Mouse (Mus musculus): ENCODE measurements around the gene Galnt2. TPM values are rescaled to one million over a fixed set of nuclear protein-coding genes. Genes with fewer than 3 reads are reported as not detected.
A peak's percentile ranks its signal among the peaks of the same experiment; 100 is the strongest.

Galnt2 gene
- polyA plus RNA-seq (2012; rRNA removed) = 22.2 and 29.0 TPM in 2 replicates

DNA sequence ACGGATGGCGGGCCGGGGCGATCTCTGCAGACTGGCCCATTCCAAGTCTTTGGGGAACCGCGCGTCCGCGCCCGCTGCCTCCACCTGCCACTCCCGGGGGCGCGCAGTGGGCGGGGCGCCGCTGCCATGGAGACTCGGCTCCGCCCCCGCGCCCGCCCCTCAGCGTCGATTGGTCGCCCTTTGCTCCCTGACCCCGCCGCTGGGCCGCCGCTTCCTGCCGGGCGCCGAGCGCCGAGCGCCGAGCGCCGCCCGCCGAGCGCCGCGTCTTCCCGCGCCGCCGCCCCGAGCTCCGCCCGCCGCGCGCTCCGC, at the start of gene Galnt2:
TSS of gene Galnt2 (plus strand) at position 216 of the 309 bp plus-strand sequence.
- DNase-seq = peak; percentile 92
- no peak for TF ChIP-seq POLR2A (IDR thresholded peaks at IDR 0.05; ENCODE audit: control insufficient read depth, extremely low read depth, insufficient read depth, low read length, poor library complexity)
- TF ChIP-seq CTCF (IDR thresholded peaks at IDR 0.05; ENCODE audit: borderline replicate concordance, control insufficient read depth, extremely low read depth, insufficient read depth, low read length, poor library complexity) = no peak
- WGBS = 16% methylated on average over 53 of the region's 53 CpGs
- Histone ChIP-seq H3K27ac (ENCODE audit: control insufficient read depth, insufficient read depth, low read length) (no peak within 1 kb of the TSS), H3K36me3 (ENCODE audit: control insufficient read depth, insufficient read depth, low read length) (no peaks in the 10 kb centered on the region), H3K4me3 (ENCODE audit: control insufficient read depth, insufficient read depth, low read length) (peak within 1 kb of the TSS; percentile 87), H3K4me1 (replicated peaks; ENCODE audit: control insufficient read depth, insufficient read depth, low read length) (peaks cover 38% of the 10 kb centered on the region), H3K27me3 (ENCODE audit: control insufficient read depth, insufficient read depth, low read length) (no peaks in the 10 kb centered on the region)

DNA sequence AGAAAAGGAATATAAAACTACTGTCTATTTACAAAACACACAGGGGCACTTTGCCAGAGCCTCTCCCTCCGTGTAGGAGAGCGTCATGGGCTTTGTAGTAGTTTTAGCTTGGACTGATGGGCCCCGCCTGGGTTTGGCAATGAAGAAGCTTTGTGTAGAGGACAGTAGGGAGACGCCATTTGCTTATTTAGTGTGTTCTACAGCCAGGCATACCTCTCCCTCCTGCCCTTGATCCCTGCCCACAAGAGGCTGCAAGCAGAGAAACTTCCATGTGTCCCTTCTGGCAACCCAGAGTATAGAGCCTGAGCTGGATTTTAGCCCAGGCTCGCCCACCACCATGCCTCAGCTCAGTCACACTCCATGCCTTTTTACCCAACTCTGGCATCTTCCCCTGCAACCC, 49.4 kb upstream of the Galnt2 start:
- TF ChIP-seq POLR2A (IDR thresholded peaks at IDR 0.05; ENCODE audit: control insufficient read depth, extremely low read depth, insufficient read depth, low read length, poor library complexity) (no peak), CTCF (IDR thresholded peaks at IDR 0.05; ENCODE audit: borderline replicate concordance, control insufficient read depth, extremely low read depth, insufficient read depth, low read length, poor library complexity) (no peak)
- no peak for DNase-seq
- 0 out of 2 replicates have a peak, but pooled peaks cover 3% of the 10 kb centered on the region for H3K4me1 ChIP-seq (replicated peaks; ENCODE audit: control insufficient read depth, insufficient read depth, low read length)
- no peak overlapping the region for H3K4me3 ChIP-seq (ENCODE audit: control insufficient read depth, insufficient read depth, low read length)
- H3K36me3 ChIP-seq (ENCODE audit: control insufficient read depth, insufficient read depth, low read length) = no peaks in the 10 kb centered on the region
- H3K27ac ChIP-seq (ENCODE audit: control insufficient read depth, insufficient read depth, low read length) = no peak overlapping the region
- H3K27me3 ChIP-seq (ENCODE audit: control insufficient read depth, insufficient read depth, low read length) = no peaks in the 10 kb centered on the region
- WGBS = 94% methylated on average over 5 of the region's 5 CpGs

GRCm38 (mm10) chr8:124182224-124182623, 49.0 kb upstream of the Galnt2 start:
- DNase-seq = no peak
- Histone ChIP-seq H3K27ac (ENCODE audit: control insufficient read depth, insufficient read depth, low read length) (no peak overlapping the region), H3K4me3 (ENCODE audit: control insufficient read depth, insufficient read depth, low read length) (no peak overlapping the region), H3K27me3 (ENCODE audit: control insufficient read depth, insufficient read depth, low read length) (no peaks in the 10 kb centered on the region), H3K4me1 (replicated peaks; ENCODE audit: control insufficient read depth, insufficient read depth, low read length) (0 out of 2 replicates have a peak, but pooled peaks cover 3% of the 10 kb centered on the region), H3K36me3 (ENCODE audit: control insufficient read depth, insufficient read depth, low read length) (no peaks in the 10 kb centered on the region)
- TF ChIP-seq CTCF (IDR thresholded peaks at IDR 0.05; ENCODE audit: borderline replicate concordance, control insufficient read depth, extremely low read depth, insufficient read depth, low read length, poor library complexity) = no peak
- no peak for TF ChIP-seq POLR2A (IDR thresholded peaks at IDR 0.05; ENCODE audit: control insufficient read depth, extremely low read depth, insufficient read depth, low read length, poor library complexity)
- 89% methylated on average over 13 of the region's 13 CpGs for WGBS

DNA sequence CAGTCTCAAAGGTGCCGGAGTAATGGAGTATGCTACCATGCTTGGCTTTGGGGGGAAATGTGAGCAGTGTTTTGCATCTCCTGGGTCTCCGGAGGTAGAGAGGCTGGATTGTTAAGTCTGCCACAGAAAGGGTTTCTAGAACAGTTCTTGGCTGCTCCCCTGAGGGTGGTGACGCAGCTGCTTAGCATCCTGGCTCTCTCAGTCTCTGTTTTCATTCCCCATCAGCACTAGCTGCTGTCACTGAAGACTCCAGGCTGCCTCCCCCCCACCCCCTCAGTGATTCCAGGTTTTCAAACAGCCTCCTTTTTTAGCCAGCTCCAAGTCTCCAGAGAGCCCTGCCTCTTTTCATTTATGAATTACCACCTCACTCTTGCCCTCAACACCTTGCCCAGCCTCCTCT, 47.1 kb upstream of the Galnt2 start:
- TF ChIP-seq CTCF (IDR thresholded peaks at IDR 0.05; ENCODE audit: borderline replicate concordance, control insufficient read depth, extremely low read depth, insufficient read depth, low read length, poor library complexity) (no peak), POLR2A (IDR thresholded peaks at IDR 0.05; ENCODE audit: control insufficient read depth, extremely low read depth, insufficient read depth, low read length, poor library complexity) (no peak)
- WGBS = 97% methylated on average over 3 of the region's 3 CpGs
- Histone ChIP-seq H3K27me3 (ENCODE audit: control insufficient read depth, insufficient read depth, low read length) (no peaks in the 10 kb centered on the region), H3K4me3 (ENCODE audit: control insufficient read depth, insufficient read depth, low read length) (no peak overlapping the region), H3K4me1 (replicated peaks; ENCODE audit: control insufficient read depth, insufficient read depth, low read length) (0 out of 2 replicates have a peak, but pooled peaks cover 3% of the 10 kb centered on the region), H3K27ac (ENCODE audit: control insufficient read depth, insufficient read depth, low read length) (no peak overlapping the region), H3K36me3 (ENCODE audit: control insufficient read depth, insufficient read depth, low read length) (no peaks in the 10 kb centered on the region)
- no peak for DNase-seq

DNA sequence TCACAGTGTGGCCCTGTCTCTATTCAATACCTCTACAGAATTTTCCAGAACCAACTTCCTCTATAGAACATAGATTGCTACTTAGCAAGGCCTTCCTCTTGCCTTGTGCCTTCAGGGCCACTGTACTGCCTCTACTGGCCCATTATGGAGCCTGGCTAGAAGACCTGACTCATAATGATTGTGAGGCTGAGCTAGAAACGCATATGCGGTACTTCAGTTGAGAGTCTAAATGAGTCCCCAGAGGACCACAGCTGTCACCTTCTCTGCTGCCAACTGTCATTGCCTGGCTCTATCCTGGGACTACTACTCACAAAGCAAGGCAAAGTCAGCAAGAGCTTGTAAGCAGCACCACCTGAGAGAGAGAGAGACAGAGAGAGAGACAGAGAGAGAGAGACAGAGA, 46.7 kb upstream of the Galnt2 start:
- 89% methylated on average over 2 of the region's 2 CpGs for WGBS

DNA sequence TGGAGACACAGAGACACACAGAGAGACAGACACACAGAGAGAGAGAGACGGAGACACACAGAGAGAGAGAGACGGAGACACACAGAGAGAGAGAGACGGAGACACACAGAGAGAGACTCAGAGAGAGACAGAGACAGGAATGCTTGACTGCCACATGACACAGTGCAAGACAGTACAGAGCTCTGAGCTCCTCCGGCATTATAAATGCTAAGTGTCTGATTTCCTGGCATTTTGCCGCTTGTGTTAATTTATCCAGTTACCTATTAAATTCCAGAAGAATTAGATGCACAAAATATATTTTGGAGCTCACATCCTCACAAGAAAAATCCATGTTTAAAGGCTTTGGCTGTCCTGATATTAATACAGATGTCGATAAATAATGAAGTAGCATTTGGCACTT, 46.1 kb upstream of the Galnt2 start:
- 93% methylated on average over 6 of the region's 6 CpGs for WGBS
- no peaks in the 10 kb centered on the region for H3K36me3 ChIP-seq (ENCODE audit: control insufficient read depth, insufficient read depth, low read length)
- H3K27me3 ChIP-seq (ENCODE audit: control insufficient read depth, insufficient read depth, low read length) = no peaks in the 10 kb centered on the region
- TF ChIP-seq POLR2A (IDR thresholded peaks at IDR 0.05; ENCODE audit: control insufficient read depth, extremely low read depth, insufficient read depth, low read length, poor library complexity) (no peak), CTCF (IDR thresholded peaks at IDR 0.05; ENCODE audit: borderline replicate concordance, control insufficient read depth, extremely low read depth, insufficient read depth, low read length, poor library complexity) (no peak)
- no peak for DNase-seq
- no peak overlapping the region for H3K4me3 ChIP-seq (ENCODE audit: control insufficient read depth, insufficient read depth, low read length)
- H3K4me1 ChIP-seq (replicated peaks; ENCODE audit: control insufficient read depth, insufficient read depth, low read length) = peaks cover 6% of the 10 kb centered on the region
- no peak overlapping the region for H3K27ac ChIP-seq (ENCODE audit: control insufficient read depth, insufficient read depth, low read length)

More for the DNA sequence above, 46.7 kb upstream of the Galnt2 start:
- 0 out of 2 replicates have a peak, but pooled peaks cover 3% of the 10 kb centered on the region for H3K4me1 ChIP-seq (replicated peaks; ENCODE audit: control insufficient read depth, insufficient read depth, low read length)
- H3K4me3 ChIP-seq (ENCODE audit: control insufficient read depth, insufficient read depth, low read length) = no peak overlapping the region
- DNase-seq = no peak
- H3K27ac ChIP-seq (ENCODE audit: control insufficient read depth, insufficient read depth, low read length) = no peak overlapping the region
- H3K36me3 ChIP-seq (ENCODE audit: control insufficient read depth, insufficient read depth, low read length) = no peaks in the 10 kb centered on the region
- no peaks in the 10 kb centered on the region for H3K27me3 ChIP-seq (ENCODE audit: control insufficient read depth, insufficient read depth, low read length)
- TF ChIP-seq POLR2A (IDR thresholded peaks at IDR 0.05; ENCODE audit: control insufficient read depth, extremely low read depth, insufficient read depth, low read length, poor library complexity) (no peak), CTCF (IDR thresholded peaks at IDR 0.05; ENCODE audit: borderline replicate concordance, control insufficient read depth, extremely low read depth, insufficient read depth, low read length, poor library complexity) (no peak)

DNA sequence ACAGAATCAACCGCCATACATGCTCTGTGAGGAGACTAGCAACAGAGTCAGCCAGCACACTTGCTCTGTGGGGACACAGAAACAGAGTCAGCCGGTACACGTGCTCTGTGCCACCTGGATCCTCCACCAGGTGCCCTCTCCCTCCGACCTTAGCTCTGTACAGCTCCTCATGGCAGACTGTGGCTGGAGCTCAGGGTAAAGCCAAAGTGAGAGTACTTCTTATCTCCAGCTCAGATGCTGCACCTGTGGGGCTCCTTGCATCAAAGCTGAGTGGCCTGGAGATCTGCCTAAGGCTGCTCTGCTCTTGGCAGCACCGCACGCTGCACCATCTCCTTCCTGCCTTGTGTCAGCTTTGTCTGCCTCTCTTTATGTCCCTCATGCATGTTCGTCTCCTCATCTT, 40.8 kb upstream of the Galnt2 start:
- H3K4me3 ChIP-seq (ENCODE audit: control insufficient read depth, insufficient read depth, low read length) = no peak overlapping the region
- H3K36me3 ChIP-seq (ENCODE audit: control insufficient read depth, insufficient read depth, low read length) = no peaks in the 10 kb centered on the region
- 15% methylated on average over 7 of the region's 7 CpGs for WGBS

More for the DNA sequence above, 40.8 kb upstream of the Galnt2 start:
- Histone ChIP-seq H3K4me1 (replicated peaks; ENCODE audit: control insufficient read depth, insufficient read depth, low read length) (peaks cover 9% of the 10 kb centered on the region), H3K27me3 (ENCODE audit: control insufficient read depth, insufficient read depth, low read length) (no peaks in the 10 kb centered on the region), H3K27ac (ENCODE audit: control insufficient read depth, insufficient read depth, low read length) (no peak overlapping the region)
- TF ChIP-seq CTCF (IDR thresholded peaks at IDR 0.05; ENCODE audit: borderline replicate concordance, control insufficient read depth, extremely low read depth, insufficient read depth, low read length, poor library complexity) (no peak), POLR2A (IDR thresholded peaks at IDR 0.05; ENCODE audit: control insufficient read depth, extremely low read depth, insufficient read depth, low read length, poor library complexity) (no peak)
- peak; percentile 53 for DNase-seq
